Mouse (Mus musculus) heart, embryonic 15.5 days (tissue): ENCODE measurements at regions not wholly inside any gene's neighbourhood (a gene's known extent, or its start where the extent isn't known, plus 50 kb on each side); places are given as distances from the start of the nearest gene placed in this dataset.

Experiments
- ATAC-seq: fragments of 200-750 bp; cut with Nextera tagmentation; replicated peaks from 2 replicates; pipeline ENCODE4 v1.8.0; 2017; ENCODE audit warnings: low read depth, moderate TSS enrichment; ENCODE audit not compliant: insufficient number of reproducible peaks, insufficient read depth, low FRiP score
- H3K27ac ChIP-seq: fragments of 300-500 bp; sonication (generic); 2 replicates; pipeline ENCODE4 v1.5.1; 2015; ENCODE audit warnings: mild to moderate bottlenecking, inconsistent platforms
- H3K27me3 ChIP-seq: fragments of 300-500 bp; sonication (generic); 2 replicates; pipeline ENCODE4 v1.6.1; 2015; ENCODE audit warnings: inconsistent platforms
- H3K36me3 ChIP-seq: fragments of 300-500 bp; sonication (generic); 2 replicates; pipeline ENCODE4 v1.6.1; 2015; ENCODE audit warnings: mild to moderate bottlenecking, inconsistent platforms
- H3K4me1 ChIP-seq: fragments of 300-500 bp; sonication (generic); replicated peaks from 2 replicates; pipeline ENCODE4 v1.6.1; 2015; ENCODE audit warnings: inconsistent platforms
- H3K4me2 ChIP-seq: fragments of 300-500 bp; sonication (generic); 2 replicates; pipeline ENCODE4 v1.6.1; 2015; ENCODE audit warnings: inconsistent platforms, mild to moderate bottlenecking, moderate library complexity
- H3K4me3 ChIP-seq: fragments of 300-500 bp; sonication (generic); 2 replicates; pipeline ENCODE4 v1.5.1; 2015; ENCODE audit warnings: mild to moderate bottlenecking, inconsistent platforms
- H3K9ac ChIP-seq: fragments of 300-500 bp; sonication (generic); 2 replicates; pipeline ENCODE4 v1.6.1; 2015; ENCODE audit warnings: mild to moderate bottlenecking, inconsistent platforms
- H3K9me3 ChIP-seq: fragments of 300-500 bp; sonication (generic); replicated peaks from 2 replicates; pipeline ENCODE4 v1.6.1; 2016; ENCODE audit warnings: inconsistent platforms
- whole genome bisulfite sequencing: fragments of 180-500 bp; shearing (Covaris S2); methylation state at CpG from one replicate; pipeline ENCODE4 v1.1.7; 2015; ENCODE audit warnings: mixed read lengths; 5-methylcytosine and 5-hydroxymethylcytosine counted together

GRCm38 (mm10) chr17:83096451-83096850 lies 118.6 kb upstream of the Pkdcc start:
- Histone ChIP-seq H3K9ac (no peak overlapping the region), H3K4me1 (no peaks in the 10 kb centered on the region), H3K9me3 (no peaks in the 10 kb centered on the region), H3K27ac (no peak overlapping the region), H3K36me3 (no peaks in the 10 kb centered on the region), H3K4me2 (no peak overlapping the region), H3K27me3 (no peaks in the 10 kb centered on the region), H3K4me3 (no peak overlapping the region)
- no peak for ATAC-seq
- 34% methylated on average over 8 of the region's 8 CpGs for WGBS

- Histone ChIP-seq H3K9me3 (no peaks in the 10 kb centered on the region), H3K27ac (no peak overlapping the region), H3K27me3 (no peaks in the 10 kb centered on the region), H3K4me2 (no peak overlapping the region), H3K4me1 (peaks cover 5% of the 10 kb centered on the region), H3K4me3 (no peak overlapping the region), H3K9ac (no peak overlapping the region), H3K36me3 (no peaks in the 10 kb centered on the region)
- ATAC-seq: no peak
- WGBS: 89% methylated on average over 16 of the region's 16 CpGs
Observed at GRCm38 (mm10) chr17:83097998-83098397, 117.1 kb upstream of the Pkdcc start.

- peaks cover 7% of the 10 kb centered on the region for H3K4me1 ChIP-seq
- H3K4me2 ChIP-seq: no peak overlapping the region
- no peak overlapping the region for H3K27ac ChIP-seq
- no peak overlapping the region for H3K9ac ChIP-seq
- ATAC-seq: no peak
- 75% methylated on average over 12 of the region's 12 CpGs for WGBS
- H3K9me3 ChIP-seq: no peaks in the 10 kb centered on the region
- no peaks in the 10 kb centered on the region for H3K36me3 ChIP-seq
- no peaks in the 10 kb centered on the region for H3K27me3 ChIP-seq
- no peak overlapping the region for H3K4me3 ChIP-seq
Observed at GRCm38 (mm10) chr17:83098679-83099413, 116.2 kb upstream of the Pkdcc start.

GRCm38 (mm10) chr17:83101035-83101434 lies 114.1 kb upstream of the Pkdcc start:
- Histone ChIP-seq H3K4me1 (peaks cover 7% of the 10 kb centered on the region), H3K4me2 (no peak overlapping the region), H3K27me3 (no peaks in the 10 kb centered on the region), H3K36me3 (no peaks in the 10 kb centered on the region), H3K9me3 (no peaks in the 10 kb centered on the region), H3K4me3 (no peak overlapping the region), H3K9ac (no peak overlapping the region), H3K27ac (no peak overlapping the region)
- ATAC-seq: no peak
- WGBS: 70% methylated on average over 7 of the region's 7 CpGs

- ATAC-seq: no peak
- H3K4me1 ChIP-seq: peaks cover 7% of the 10 kb centered on the region
- no peaks in the 10 kb centered on the region for H3K9me3 ChIP-seq
- no peak overlapping the region for H3K4me2 ChIP-seq
- no peak overlapping the region for H3K4me3 ChIP-seq
- no peak overlapping the region for H3K9ac ChIP-seq
- H3K27me3 ChIP-seq: no peaks in the 10 kb centered on the region
- 89% methylated on average over 14 of the region's 14 CpGs for WGBS
- no peaks in the 10 kb centered on the region for H3K36me3 ChIP-seq
- H3K27ac ChIP-seq: no peak overlapping the region
Observed at GRCm38 (mm10) chr17:83101756-83102155, 113.3 kb upstream of the Pkdcc start.

GRCm38 (mm10) chr17:83102675-83103412 lies 112.2 kb upstream of the Pkdcc start:
- H3K4me3 ChIP-seq: no peak overlapping the region
- peak overlapping the region; percentile 54; the same call in 1 of the 2 replicates for H3K27ac ChIP-seq
- no peaks in the 10 kb centered on the region for H3K9me3 ChIP-seq
- WGBS: 47% methylated on average over 6 of the region's 6 CpGs
- ATAC-seq: no peak
- H3K27me3 ChIP-seq: no peaks in the 10 kb centered on the region
- H3K4me1 ChIP-seq: peaks cover 7% of the 10 kb centered on the region
- H3K9ac ChIP-seq: no peak overlapping the region
- H3K36me3 ChIP-seq: no peaks in the 10 kb centered on the region
- H3K4me2 ChIP-seq: no peak overlapping the region

GRCm38 (mm10) chr17:83108151-83108550 lies 106.9 kb upstream of the Pkdcc start:
- H3K4me1 ChIP-seq: peaks cover 33% of the 10 kb centered on the region
- no peaks in the 10 kb centered on the region for H3K27me3 ChIP-seq
- no peaks in the 10 kb centered on the region for H3K9me3 ChIP-seq
- H3K4me3 ChIP-seq: no peak overlapping the region
- no peak overlapping the region for H3K27ac ChIP-seq
- peak; percentile 16; the same call in 1 of the 2 replicates for ATAC-seq
- no peak overlapping the region for H3K4me2 ChIP-seq
- no peak overlapping the region for H3K9ac ChIP-seq
- WGBS: 29% methylated on average over 10 of the region's 10 CpGs
- H3K36me3 ChIP-seq: no peaks in the 10 kb centered on the region

GRCm38 (mm10) chr17:83109792-83110440 lies 105.2 kb upstream of the Pkdcc start:
- Histone ChIP-seq H3K4me2 (peak overlapping the region; percentile 29; the same call in 1 of the 2 replicates), H3K4me3 (no peak overlapping the region), H3K27ac (peak overlapping the region; percentile 81), H3K36me3 (no peaks in the 10 kb centered on the region), H3K27me3 (no peaks in the 10 kb centered on the region), H3K9me3 (no peaks in the 10 kb centered on the region), H3K9ac (no peak overlapping the region), H3K4me1 (peaks cover 39% of the 10 kb centered on the region)
- WGBS: 20% methylated on average over 10 of the region's 10 CpGs
- ATAC-seq: peak; percentile 67

- 21% methylated on average over 8 of the region's 8 CpGs for WGBS
Observed at GRCm38 (mm10) chr17:83110556-83110955, 104.5 kb upstream of the Pkdcc start.

GRCm38 (mm10) chr17:83115146-83115545 lies 99.9 kb upstream of the Pkdcc start:
- Histone ChIP-seq H3K9ac (no peak overlapping the region), H3K9me3 (no peaks in the 10 kb centered on the region), H3K4me2 (no peak overlapping the region), H3K27ac (no peak overlapping the region), H3K4me3 (no peak overlapping the region), H3K27me3 (no peaks in the 10 kb centered on the region), H3K36me3 (no peaks in the 10 kb centered on the region), H3K4me1 (peaks cover 29% of the 10 kb centered on the region)
- WGBS: 74% methylated on average over 4 of the region's 4 CpGs
- ATAC-seq: no peak

More at GRCm38 (mm10) chr17:83110556-83110955, 104.5 kb upstream of the Pkdcc start:
- Histone ChIP-seq H3K9me3 (no peaks in the 10 kb centered on the region), H3K4me2 (peak overlapping the region; percentile 29), H3K4me1 (peaks cover 45% of the 10 kb centered on the region), H3K27ac (peak overlapping the region; percentile 81), H3K36me3 (no peaks in the 10 kb centered on the region), H3K4me3 (no peak overlapping the region), H3K9ac (no peak overlapping the region), H3K27me3 (no peaks in the 10 kb centered on the region)
- no peak for ATAC-seq

- Histone ChIP-seq H3K27me3 (no peaks in the 10 kb centered on the region), H3K9ac (no peak overlapping the region), H3K36me3 (no peaks in the 10 kb centered on the region), H3K4me2 (no peak overlapping the region), H3K27ac (0 out of 2 replicates have a peak overlapping the region, but pooled peaks have one; percentile 34), H3K9me3 (no peaks in the 10 kb centered on the region), H3K4me3 (no peak overlapping the region), H3K4me1 (peaks cover 25% of the 10 kb centered on the region)
- 55% methylated on average over 6 of the region's 6 CpGs for WGBS
- ATAC-seq: no peak; the same call in 1 of the 2 replicates
Observed at GRCm38 (mm10) chr17:83115832-83116480, 99.1 kb upstream of the Pkdcc start.
